In genomic region chr7:140231026-140231425, GRCm38 (mm10) we compare ENCODE assay signal across 31 mouse cellular contexts. TPM values are rescaled to one million over a fixed set of nuclear protein-coding genes. Genes with fewer than 3 reads are reported as not detected.
DNase-seq lines count a peak whose midpoint lies in the region; ATAC-seq lines count a peak whose summit lies in the region.
"Had no signal": no experiment of that assay in that cellular context is flagged by ENCODE, and none has a peak within 500 bp of the region (broad histone marks: within the 10 kb centered on the region; RNA-seq: fewer than 3 reads in every experiment).

No protein-coding gene starts in this region.

- no peak overlapping the region for H3K4me3 ChIP-seq in liver, embryonic 12.5 days

- no peak for ATAC-seq in liver, embryonic 12.5 days
- ATAC-seq: activated CD4-positive, CD25-positive, alpha-beta regulatory T cell, adult 4 months; CD4-positive, CD25-positive, alpha-beta regulatory T cell, adult 4 months; Patski had no signal

- no peaks in the 10 kb centered on the region for H3K27me3 ChIP-seq in liver, embryonic 12.5 days (replicated peaks)
- H3K27me3 ChIP-seq: Patski had no signal

- H3K36me3 ChIP-seq in liver, embryonic 12.5 days: no peaks in the 10 kb centered on the region
- H3K36me3 ChIP-seq: G1E had no signal

- peak; percentile 2 to 21 for DNase-seq in spleen, postnatal 4 days (ENCODE audit: low spot score in 2 of 2)
- DNase-seq in spleen, adult 18-20 months: no peak
- DNase-seq in ES-CJ7 (ENCODE audit: low read depth, low spot score) (peak; percentile 53), R1 (ENCODE audit: low read depth, low spot score) (peak; percentile 39), ZHBTc4 (ENCODE audit: low read depth, low spot score) (peak; percentile 70)
- DNase-seq in left cerebral cortex, postnatal 10 days (ENCODE audit: extremely low spot score in 1 of 2, low spot score in 2 of 2): no peak
- DNase-seq in urinary bladder, postnatal 4 days (ENCODE audit: low spot score in 2 of 2): no peak
- DNase-seq: adrenal gland, adult 2 months; adrenal gland, adult 8-10 months; adrenal gland, postnatal 10 days; adrenal gland, postnatal 14 days; adrenal gland, postnatal 25 days; adrenal gland, postnatal 36 days; B cell, adult 2 months; cerebellum, adult 11 months; cerebellum, adult 11-12 months; cerebellum, adult 18-20 months; cerebellum, adult 2 months; cerebellum, adult 8-10 months had no signal

- H3K9ac ChIP-seq in liver, embryonic 12.5 days: no peak overlapping the region

- 48% methylated on average over 2 of the region's 2 CpGs for WGBS in liver, embryonic 12.5 days (ENCODE audit: insufficient replicate concordance)

- H3K4me2 ChIP-seq in liver, embryonic 12.5 days: no peak overlapping the region

- H3K9me3 ChIP-seq in liver, embryonic 12.5 days (replicated peaks): 0 out of 2 replicates have a peak, but pooled peaks cover 3% of the 10 kb centered on the region
- H3K9me3 ChIP-seq: G1E had no signal

- H3K4me1 ChIP-seq in liver, embryonic 12.5 days: no peaks in the 10 kb centered on the region

- intact Hi-C loops in left cerebral cortex, postnatal 10 days (cut with DNase I): no loop called here

- no peak overlapping the region for H3K27ac ChIP-seq in liver, embryonic 12.5 days

RNA-seq across cellular contexts. Expression of gene Cd163l1, which starts 13.0 kb away (rescaled TPM):
- total RNA-seq in left cerebral cortex, postnatal 10 days (2021): under 1 TPM; 0.26 to 0.36 TPM
- polyA plus RNA-seq in liver, embryonic 12.5 days (2016; fragmentation: Nextera tagmentation; extraction: Ambion mirVana): 0.08 TPM in 1 of 2 replicates, not detected in the other
- total RNA-seq: adrenal gland, adult 18-20 months; adrenal gland, adult 2 months; adrenal gland, adult 8-10 months; adrenal gland, postnatal 14 days; adrenal gland, postnatal 25 days; adrenal gland, postnatal 36 days; adrenal gland, postnatal 4 days; CH12.LX; ES-E14; G1E; MEL had no signal
- polyA plus RNA-seq: adrenal gland, adult 2 months; brain, embryonic 14.5 days; C2C12; CD4-positive, CD25-positive, alpha-beta regulatory T cell, adult 4 months; G1E; Patski had no signal

RNA-seq across cellular contexts. Expression of gene 5830411N06Rik, which starts 16.1 kb away (rescaled TPM):
- under 1 TPM in 1 of 2 experiments, not detected in 1; 0.06 TPM for total RNA-seq in left cerebral cortex, postnatal 10 days (2021)
- polyA plus RNA-seq in liver, embryonic 12.5 days (2016; fragmentation: Nextera tagmentation; extraction: Ambion mirVana): not detected in 2 replicates
- total RNA-seq: adrenal gland, adult 18-20 months; adrenal gland, adult 2 months; adrenal gland, postnatal 10 days; adrenal gland, postnatal 14 days; adrenal gland, postnatal 25 days; adrenal gland, postnatal 36 days; adrenal gland, postnatal 4 days; CH12.LX; ES-E14; MEL had no signal
- polyA plus RNA-seq: adrenal gland, adult 2 months; brain, embryonic 14.5 days; C2C12; G1E; Patski had no signal

RNA-seq across cellular contexts. Expression of gene Olfr524, which starts 25.3 kb away (rescaled TPM):
- not detected for total RNA-seq in left cerebral cortex, postnatal 10 days (2021)
- not detected in 2 replicates for polyA plus RNA-seq in liver, embryonic 12.5 days (2016; fragmentation: Nextera tagmentation; extraction: Ambion mirVana)
- total RNA-seq: adrenal gland, adult 18-20 months; adrenal gland, adult 2 months; adrenal gland, adult 8-10 months; adrenal gland, postnatal 10 days; adrenal gland, postnatal 14 days; adrenal gland, postnatal 25 days; adrenal gland, postnatal 36 days; adrenal gland, postnatal 4 days; CH12.LX; ES-E14; MEL had no signal
- polyA plus RNA-seq: adrenal gland, adult 2 months; brain, embryonic 14.5 days; C2C12; CD4-positive, CD25-positive, alpha-beta regulatory T cell, adult 4 months; cerebellum, adult 2 months; G1E; Patski had no signal

RNA-seq across cellular contexts. Expression of gene Olfr523, which starts 58.0 kb away (rescaled TPM):
- not detected for total RNA-seq in left cerebral cortex, postnatal 10 days (2021)
- polyA plus RNA-seq in liver, embryonic 12.5 days (2016; fragmentation: Nextera tagmentation; extraction: Ambion mirVana): not detected in 2 replicates
- total RNA-seq: adrenal gland, adult 18-20 months; adrenal gland, adult 2 months; adrenal gland, adult 8-10 months; adrenal gland, postnatal 10 days; adrenal gland, postnatal 14 days; adrenal gland, postnatal 25 days; adrenal gland, postnatal 36 days; adrenal gland, postnatal 4 days; CH12.LX; ES-E14; MEL had no signal
- polyA plus RNA-seq: activated CD4-positive, CD25-positive, alpha-beta regulatory T cell, adult 4 months; adrenal gland, adult 2 months; brain, embryonic 14.5 days; C2C12; CD4-positive, CD25-positive, alpha-beta regulatory T cell, adult 4 months; G1E; Patski had no signal

Comparison
In these comparisons a context has a peak if more than half of its experiments do, and no peak if none do; other contexts are left out.
1. DNase-seq: peak in spleen, postnatal 4 days (2 of 2), ES-CJ7 (single experiment), R1 (single experiment) and ZHBTc4 (single experiment); none in spleen, adult 18-20 months (0 of 2), left cerebral cortex, postnatal 10 days (0 of 2) and urinary bladder, postnatal 4 days (0 of 2).